Mouse (Mus musculus) liver, adult 2 months (tissue): ENCODE data around the gene Cpox.

Experiments used
- CTCF ChIP-seq: fragments of 200-500 bp; IDR thresholded peaks from 2 replicates; pipeline ENCODE4 v1.5.1; 2011; ENCODE audit warnings: low read depth, low read length, control low read depth
- POLR2A ChIP-seq: fragments of 200-500 bp; IDR thresholded peaks from 2 replicates; pipeline ENCODE4 v1.6.1; 2011; ENCODE audit warnings: low read length, control low read depth; ENCODE audit not compliant: insufficient read depth; ENCODE audit errors: extremely low read depth

DNA sequence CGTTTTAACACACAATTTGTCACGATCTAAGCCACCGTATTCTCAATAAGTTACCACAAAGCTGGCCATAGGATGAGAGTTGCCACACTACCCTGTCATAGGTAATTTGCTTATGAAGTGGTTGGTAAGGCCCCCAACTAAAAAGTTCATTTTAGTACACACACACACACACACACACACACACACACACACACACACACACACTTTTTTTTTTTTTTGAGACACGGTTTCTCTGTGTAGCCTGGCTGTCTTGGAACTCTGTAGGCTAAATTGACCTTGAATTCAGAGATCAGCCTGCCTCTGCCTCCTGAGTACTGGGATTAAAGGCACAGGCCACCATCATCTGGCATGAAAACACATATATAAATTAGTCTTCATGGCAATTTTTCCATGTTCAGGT lies 13.8 kb downstream of the Cpox start:
- TF ChIP-seq CTCF, result no peak
- no peak for TF ChIP-seq POLR2A
